Mouse (Mus musculus): Measurements from ENCODE around the gene Olfr1375.
A peak's percentile ranks its signal among the peaks of the same experiment; 100 is the strongest.
"Not testable (repeated sequence)": the region's sequence is repeated elsewhere in the genome, so short reads cannot be mapped to it uniquely, and the experiment has no call there.

Olfr1375 gene

DNA sequence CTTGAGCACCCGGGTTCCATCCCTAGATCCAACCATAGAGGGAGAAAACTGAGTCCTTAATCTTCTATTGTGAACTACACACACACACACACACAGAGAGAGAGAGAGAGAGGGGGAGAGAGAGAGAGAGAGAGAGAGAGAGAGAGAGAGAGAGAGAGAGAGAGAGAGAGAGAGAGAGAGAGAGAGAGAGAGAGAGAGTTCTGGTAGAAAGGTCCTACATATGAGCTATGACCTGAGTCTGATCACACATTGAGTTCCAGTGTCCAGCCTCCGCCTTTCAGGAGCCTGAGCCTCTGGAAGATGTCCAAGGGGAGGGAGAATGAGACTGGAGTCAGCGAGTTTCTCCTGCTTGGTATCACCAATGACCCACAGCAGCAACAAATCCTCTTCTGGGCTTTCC is at the start of gene Olfr1375:
TSS of gene Olfr1375 (plus strand) at position 301 of the 400 bp plus-strand sequence.
- not testable (repeated sequence) for DNase-seq (ENCODE audit: extremely low spot score, low spot score)

DNA sequence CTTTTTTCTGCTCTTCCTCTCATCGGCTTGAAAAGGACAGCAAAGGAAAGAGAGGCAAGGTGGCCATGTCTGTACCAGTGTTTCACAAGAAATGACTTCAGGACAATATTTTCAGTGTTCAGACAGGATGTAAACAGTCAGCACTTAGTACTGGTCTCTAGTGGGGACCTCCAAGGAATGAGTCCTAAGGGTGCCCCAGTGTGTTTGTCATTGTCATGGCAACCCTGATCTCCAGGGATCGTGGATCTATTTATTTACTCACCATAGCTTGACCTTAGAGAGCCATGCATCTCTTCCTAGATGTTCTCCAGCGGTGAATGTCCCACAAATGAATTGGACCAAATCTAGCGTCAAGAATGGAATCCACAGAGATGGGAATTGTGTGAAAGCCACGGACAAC is 44.6 kb upstream of the Olfr1375 start, which contains the start of gene Olfr51:
TSS of gene Olfr51 (plus strand) at position 301 of the 400 bp plus-strand sequence.
- no peak for DNase-seq (ENCODE audit: extremely low spot score, low spot score)

DNA sequence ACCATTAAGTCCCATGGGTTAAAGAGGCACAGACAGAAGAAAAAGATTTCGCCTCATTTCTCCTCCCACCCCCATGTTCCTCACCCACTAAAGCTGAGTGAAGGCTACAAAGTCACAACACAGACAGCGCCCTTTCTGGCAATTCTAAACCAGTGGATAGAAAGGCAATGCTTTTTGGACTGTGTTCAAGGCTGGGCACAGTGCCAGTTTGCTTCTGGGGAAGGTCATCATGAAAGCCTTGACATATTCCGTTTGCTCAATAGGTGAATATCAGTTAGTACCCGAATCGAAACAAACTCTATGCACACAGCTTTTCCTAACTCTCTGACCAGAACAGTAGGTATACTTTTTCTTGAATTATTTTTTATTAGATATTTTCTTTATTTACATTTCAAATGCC is 36.1 kb upstream of the Olfr1375 start:
- DNase-seq (ENCODE audit: extremely low spot score, low spot score), result no peak

DNA sequence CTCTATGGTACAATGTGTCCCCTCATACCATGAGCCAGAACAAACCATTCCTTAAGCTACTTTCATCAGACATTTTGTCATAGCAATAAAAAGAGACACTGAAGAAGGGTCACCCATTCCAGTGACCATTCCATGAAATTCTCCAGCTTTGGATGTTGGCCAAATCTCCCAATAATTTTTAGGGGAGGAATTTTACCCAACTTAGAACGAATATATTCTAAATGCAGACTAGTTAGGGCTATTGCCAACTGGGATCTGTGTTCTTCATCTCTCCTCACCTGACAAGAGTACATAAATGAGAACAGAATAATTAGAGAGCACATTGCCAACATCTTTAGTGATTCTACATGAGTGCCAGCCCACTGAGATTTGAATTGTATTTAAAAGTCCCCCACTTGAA is 34.0 kb upstream of the Olfr1375 start, which contains the start of gene Olfr54:
TSS of gene Olfr54 (plus strand) at position 301 of the 400 bp plus-strand sequence.
- DNase-seq (ENCODE audit: extremely low spot score, low spot score), result no peak

DNA sequence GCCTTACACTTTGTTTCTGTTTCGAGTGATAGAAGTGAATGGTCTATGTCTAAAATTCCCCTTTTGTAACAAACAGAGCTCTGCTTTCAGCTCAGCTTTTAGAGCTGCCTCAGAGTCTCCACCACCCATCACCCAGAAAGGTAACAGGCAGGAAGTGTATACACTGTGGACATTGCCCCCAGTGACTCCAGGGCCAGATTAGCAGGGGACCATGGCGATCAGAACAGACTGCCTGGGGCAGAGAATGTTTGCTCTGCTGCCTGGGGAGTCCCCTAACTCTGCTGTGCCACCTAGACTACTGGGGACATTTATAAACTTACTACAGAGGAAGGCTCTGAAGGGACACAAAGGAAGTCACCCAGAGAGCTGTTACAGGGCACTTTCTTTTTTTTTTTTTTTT is 31.6 kb upstream of the Olfr1375 start:
- no peak for DNase-seq (ENCODE audit: extremely low spot score, low spot score)

DNA sequence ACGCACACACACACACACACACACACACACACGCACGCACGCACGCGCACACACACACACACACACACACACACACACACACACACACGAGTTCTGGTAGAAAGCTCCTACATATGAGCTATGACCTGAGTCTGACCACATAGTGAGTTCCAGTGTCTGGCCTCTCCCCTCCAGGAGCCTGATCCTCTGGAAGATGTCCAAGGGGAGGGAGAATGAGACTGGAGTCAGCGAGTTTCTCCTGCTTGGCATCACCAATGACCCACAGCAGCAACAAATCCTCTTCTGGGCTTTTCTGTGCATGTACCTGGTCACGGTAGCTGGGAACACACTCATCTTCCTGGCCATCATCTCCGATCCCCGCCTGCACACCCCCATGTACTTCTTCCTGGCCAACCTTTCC is 21.1 kb upstream of the Olfr1375 start:
- DNase-seq (ENCODE audit: extremely low spot score, low spot score), result not testable (repeated sequence)

DNA sequence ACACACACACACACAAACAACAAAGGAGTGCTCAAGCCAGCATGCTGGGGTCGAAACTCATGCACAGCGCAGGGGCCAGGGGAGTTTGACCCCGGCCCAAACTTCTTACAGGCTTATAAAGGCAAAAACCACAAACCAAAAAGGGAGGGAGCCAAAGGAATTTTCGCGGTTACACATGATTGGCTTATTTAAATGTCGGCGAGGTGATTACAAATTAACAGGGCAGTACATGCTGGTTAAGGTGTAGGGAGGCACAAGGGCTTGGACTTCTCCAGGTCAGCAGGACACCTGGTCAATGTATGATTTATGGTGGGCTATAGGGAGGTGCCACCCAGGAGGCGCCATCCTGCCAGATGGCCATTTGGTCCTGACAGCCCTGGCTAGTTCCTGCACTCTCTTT is 18.5 kb upstream of the Olfr1375 start:
- not testable (repeated sequence) for DNase-seq (ENCODE audit: extremely low spot score, low spot score)

DNA sequence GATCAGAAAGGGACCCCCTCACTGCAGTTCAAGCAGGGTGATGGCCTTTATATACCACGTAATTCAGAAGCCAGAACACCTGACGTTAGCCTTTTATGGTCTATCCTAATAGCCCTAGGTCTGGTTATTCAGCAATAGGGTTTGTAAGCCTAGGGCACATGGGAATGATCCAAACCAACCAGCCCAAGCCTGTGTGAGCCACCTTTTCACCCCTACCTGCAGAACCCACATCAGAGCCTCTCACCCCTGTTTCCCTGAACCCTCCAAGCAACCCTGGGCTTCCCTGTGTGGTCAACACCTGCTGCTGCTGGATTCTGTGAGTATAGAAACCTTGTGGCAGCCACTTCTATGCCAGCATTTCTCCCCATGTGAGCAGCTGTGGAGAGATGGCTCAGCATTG is 17.7 kb upstream of the Olfr1375 start:
- no peak for DNase-seq (ENCODE audit: extremely low spot score, low spot score)

DNA sequence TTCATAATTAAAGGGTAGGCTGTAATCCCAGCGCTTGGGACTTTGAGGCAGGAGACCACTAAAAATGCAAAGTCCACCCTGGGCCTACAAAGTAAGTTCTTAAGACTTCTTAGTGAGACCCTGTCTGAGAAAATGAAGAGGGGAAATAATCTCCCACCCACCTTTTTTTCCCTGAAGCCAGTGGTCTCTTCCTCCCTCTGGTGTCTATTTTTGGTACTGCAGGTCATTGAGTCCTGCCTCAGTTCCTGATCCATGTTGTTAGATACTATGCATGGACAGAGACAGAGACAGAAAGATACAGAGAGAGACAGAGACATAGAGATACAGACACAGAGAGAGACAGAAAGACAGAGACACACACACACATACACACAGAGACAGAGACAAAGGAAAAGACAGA is 15.1 kb upstream of the Olfr1375 start:
- DNase-seq (ENCODE audit: extremely low spot score, low spot score), result peak; percentile 33

DNA sequence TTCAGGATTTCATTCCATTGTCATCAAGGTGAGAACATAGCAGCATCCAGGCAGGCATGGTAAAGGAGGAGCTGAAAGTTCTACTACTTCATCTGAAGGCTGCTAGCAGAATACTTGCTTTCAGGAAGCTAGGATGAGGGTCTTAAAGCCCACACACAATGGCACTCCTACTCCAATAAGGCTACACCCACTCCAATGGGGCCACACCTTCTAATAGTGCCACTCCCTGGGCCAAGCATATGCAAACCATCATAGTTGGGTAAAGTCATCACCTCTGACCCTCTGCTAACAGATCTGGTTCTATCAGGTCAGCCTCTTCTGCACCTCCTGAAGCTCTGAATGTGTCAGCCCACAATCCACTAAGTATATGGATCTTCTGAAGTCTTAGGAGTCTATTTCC is 13.8 kb upstream of the Olfr1375 start:
- DNase-seq (ENCODE audit: extremely low spot score, low spot score), result not testable (repeated sequence)

DNA sequence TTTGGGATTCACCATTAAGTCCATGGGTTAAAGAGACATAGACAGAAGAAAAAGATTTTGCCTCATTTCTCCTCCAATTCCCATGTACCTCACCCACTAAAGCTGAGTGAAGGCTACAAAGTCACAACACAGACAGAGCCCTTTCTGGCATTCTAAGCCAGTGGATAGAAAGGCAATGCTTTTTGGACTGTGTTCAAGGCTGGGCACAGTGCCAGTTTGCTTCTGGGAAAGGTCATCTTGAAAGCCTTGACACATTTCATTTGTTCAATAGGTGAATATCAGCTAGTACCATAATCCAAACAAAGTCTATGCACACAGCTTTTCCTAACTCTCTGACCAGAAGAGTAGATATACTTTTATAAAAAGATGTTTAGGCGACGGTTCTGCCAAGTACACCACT is 12.0 kb upstream of the Olfr1375 start:
- DNase-seq (ENCODE audit: extremely low spot score, low spot score), result no peak

DNA sequence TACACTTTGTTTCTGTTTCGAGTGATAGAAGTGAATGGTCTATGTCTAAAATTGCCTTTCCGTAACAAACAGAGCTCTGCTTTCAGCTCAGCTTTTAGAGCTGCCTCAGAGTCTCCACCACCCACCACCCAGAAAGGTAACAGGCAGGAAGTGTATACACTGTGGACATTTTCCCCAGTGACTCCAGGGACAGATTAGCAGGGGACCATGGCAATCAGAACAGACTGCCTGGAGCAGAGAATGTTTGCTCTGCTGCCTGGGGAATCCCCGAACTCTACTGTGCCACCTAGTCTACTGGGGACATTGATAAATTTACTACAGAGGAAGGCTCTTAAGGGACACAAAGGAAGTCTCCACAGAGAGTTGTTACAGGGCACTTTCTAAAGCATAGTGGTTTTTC is 3.1 kb upstream of the Olfr1375 start:
- not testable (repeated sequence) for DNase-seq (ENCODE audit: extremely low spot score, low spot score)

DNA sequence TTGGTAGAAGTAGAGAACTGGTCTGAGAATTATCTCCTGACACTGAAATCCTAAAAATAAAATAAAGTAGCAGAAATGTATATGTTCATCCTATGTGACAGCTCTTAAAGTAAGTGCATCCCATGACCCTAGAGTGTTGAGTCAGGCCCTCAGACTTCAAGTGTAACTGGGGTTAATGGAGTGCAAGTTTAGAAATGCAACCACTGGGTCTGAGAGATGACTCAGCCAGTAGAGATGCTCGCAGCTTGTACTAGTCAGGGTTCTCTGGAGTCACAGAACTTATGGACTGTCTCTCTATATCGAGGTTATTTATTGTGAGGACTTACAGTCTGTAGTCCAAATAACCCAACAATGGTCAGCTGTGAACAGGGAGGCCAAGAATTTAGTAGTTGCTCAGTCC is 3.8 kb downstream of the Olfr1375 start:
- no peak for DNase-seq (ENCODE audit: extremely low spot score, low spot score)

DNA sequence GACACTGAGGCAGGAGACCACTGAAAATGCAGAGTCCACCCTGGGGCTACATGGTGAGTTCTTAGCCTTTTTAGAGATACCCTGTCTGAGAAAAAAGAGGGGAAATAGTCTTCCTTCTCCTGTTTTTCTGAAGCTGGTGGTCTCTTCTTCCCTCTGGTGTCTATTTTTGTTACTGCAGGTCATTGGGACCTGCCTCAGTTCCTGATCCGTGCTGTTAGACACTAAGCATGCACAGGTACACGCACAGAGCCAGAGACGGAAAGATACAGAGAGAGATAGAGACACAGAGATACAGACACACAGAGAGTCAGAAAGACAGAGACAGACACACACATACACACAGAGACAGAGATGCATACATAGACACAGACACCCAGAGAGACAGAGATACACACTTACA is 5.3 kb downstream of the Olfr1375 start:
- no peak for DNase-seq (ENCODE audit: extremely low spot score, low spot score)

DNA sequence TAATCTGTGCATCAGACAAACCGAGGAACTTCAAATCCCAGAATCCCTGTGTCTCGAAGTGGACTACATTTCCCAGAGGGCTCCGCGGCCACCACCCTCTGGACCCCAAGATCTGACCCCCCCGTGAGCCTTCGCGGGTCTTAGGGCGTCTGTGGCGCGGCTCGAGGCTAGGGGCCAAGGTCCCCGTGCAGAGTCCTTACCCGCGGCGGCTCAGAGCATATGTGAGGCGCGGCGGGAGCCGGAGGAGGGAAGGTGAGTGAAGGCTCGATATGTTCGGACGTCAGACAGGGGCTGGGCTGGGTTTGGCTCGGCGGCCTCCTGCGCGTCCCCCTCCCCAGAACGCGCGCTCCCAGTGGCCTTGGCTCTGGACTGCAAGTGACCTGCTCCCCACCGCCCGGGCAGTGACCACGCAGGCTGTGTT is 11.3 kb downstream of the Olfr1375 start, which contains the start of gene Zfp354a:
TSS of gene Zfp354a (plus strand) at position 107 of the 421 bp plus-strand sequence.
- peak; percentile 90 for DNase-seq (ENCODE audit: extremely low spot score, low spot score)

DNA sequence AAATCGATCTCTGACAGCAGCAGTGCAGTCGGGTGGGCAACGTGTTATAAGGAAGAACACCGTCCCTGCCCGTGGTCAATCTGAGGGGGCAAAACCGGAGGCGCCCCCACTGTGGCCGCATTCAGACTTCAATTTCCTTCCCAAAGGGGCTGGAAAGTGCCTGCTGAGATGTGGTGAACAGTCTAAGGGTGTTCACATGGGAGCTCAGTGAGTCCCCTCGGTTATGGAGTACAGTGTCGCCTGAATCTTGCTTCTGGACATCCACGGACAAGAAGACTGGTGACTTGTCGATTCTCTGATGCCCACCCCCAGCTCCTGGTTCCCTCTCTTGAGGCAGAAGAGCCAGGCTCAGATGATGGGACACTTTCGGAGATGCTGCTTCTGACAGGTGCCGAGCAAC is 11.7 kb downstream of the Olfr1375 start:
- DNase-seq (ENCODE audit: extremely low spot score, low spot score), result no peak

DNA sequence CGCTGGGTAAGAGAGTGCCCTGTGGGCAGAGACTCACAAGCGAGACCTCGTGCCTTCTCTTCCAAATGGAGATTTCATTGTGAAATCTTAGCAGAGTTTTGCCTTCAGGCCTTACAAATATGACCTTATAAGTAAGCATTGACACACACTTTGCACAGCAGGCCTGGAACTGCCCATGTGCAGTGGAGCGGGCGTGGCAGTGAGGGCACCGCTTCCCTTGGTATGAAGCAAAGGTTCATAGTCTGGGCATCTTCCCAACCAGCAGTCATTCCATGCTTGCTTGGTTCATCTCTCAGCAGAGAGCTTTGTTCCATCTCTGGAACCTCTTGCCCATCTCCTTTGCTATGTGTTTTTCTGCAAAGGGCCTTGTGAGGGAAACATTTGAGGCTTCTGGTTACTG is 13.1 kb downstream of the Olfr1375 start:
- no peak for DNase-seq (ENCODE audit: extremely low spot score, low spot score)

DNA sequence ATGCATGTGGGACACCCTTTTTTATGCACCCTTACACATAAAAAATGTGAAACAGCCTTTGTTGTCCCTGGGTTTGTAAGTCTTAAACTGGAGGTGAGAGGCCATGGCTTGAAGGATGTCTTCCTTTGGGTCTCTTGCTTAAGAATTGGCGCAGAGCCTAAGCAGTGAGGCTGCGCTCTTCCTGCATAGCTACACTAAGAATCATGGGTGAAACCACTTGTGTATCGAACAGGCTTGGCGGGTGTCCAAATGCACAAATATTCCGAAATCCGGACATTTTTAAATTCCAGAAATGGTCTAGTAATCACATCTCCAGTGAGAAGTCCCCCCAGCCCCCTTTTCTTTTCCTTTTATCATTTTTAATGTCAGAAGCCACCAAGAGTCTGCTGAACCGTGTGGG is 15.4 kb downstream of the Olfr1375 start:
- no peak for DNase-seq (ENCODE audit: extremely low spot score, low spot score)

DNA sequence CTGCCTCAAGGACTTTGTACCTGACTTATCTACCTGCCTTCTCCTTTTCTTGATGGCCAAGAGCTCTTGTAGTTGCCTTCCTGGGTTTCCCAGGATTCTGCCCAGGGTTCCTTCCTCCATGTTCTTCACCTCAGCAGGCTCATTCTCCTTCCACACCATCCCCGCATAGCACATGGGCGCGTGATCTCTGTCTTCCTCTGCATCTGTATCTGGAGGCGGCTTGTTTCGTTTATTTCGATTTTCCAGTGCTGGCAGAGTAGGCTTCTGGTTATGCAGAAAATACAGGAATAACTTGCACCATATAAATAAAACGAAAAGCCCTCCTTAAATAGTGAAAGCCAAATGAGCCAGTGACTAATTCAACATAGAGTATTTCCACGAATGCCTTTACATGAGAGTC is 15.9 kb downstream of the Olfr1375 start:
- no peak for DNase-seq (ENCODE audit: extremely low spot score, low spot score)

DNA sequence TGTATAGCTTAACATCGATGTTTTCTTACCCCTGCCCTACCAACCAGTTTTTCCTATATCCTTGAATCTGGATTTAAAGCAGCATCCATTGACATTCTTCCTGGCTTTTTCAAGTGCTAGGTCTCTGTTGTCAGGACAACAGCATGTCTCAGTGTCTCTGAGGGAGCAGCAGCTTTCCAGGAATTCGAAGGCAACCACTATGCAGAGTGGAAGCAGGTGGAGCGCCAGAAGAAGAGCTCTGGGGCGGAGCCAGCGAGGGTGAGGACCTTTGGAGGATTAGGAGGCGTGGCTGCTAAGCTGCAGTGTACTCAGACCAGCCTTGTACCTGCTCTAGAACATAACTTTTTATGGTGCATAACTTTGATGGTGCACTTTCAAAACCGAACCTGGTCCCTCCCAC is 36.6 kb downstream of the Olfr1375 start:
- DNase-seq (ENCODE audit: extremely low spot score, low spot score), result no peak

DNA sequence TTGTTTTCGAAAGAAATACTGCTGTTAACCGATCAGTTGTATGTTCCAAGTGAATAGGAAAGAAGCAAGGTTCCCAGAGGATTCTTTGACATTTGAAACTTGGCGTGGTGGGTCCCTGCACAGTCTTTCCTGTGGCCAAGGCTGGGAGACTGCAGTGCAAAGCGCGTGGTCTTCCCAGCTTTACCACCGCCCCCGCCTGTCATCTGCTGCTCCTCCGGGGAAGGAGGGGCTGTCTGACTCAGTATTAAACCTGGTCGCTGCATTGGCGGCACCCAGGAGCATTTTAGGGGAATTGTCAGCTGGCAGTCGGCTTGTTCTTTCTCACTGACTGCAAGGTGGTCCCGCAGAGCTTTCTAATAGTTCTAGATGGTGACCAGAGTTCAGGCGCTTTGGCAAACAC is 37.4 kb downstream of the Olfr1375 start:
- no peak for DNase-seq (ENCODE audit: extremely low spot score, low spot score)

All from neural tube, embryonic 10.5 days (tissue).